Mouse (Mus musculus): Measurements from ENCODE around the gene Wdr41.
A peak's percentile ranks its signal among the peaks of the same experiment; 100 is the strongest.

Gene Wdr41

GRCm38 (mm10) chr13:94976219-94977186 is at the start of gene Wdr41:
Gene Wdr41, plus strand, starts transcription at chr13:94976344.
- DNase-seq (ENCODE audit: low read depth, low spot score) = peak; percentile 94

GRCm38 (mm10) chr13:94928086-94928485 is 48.1 kb upstream of the Wdr41 start:
- DNase-seq (ENCODE audit: low read depth, low spot score) = no peak

- DNase-seq (ENCODE audit: low read depth, low spot score) = no peak
Measured at GRCm38 (mm10) chr13:94938418-94938817, 37.7 kb upstream of the Wdr41 start.

- DNase-seq (ENCODE audit: low read depth, low spot score) = no peak
Measured at GRCm38 (mm10) chr13:94940104-94940503, 36.0 kb upstream of the Wdr41 start.

GRCm38 (mm10) chr13:94941230-94941629 is 34.9 kb upstream of the Wdr41 start:
- DNase-seq (ENCODE audit: low read depth, low spot score) = peak; percentile 64

- no peak for DNase-seq (ENCODE audit: low read depth, low spot score)
Measured at GRCm38 (mm10) chr13:94955941-94956340, 20.2 kb upstream of the Wdr41 start.

GRCm38 (mm10) chr13:94957965-94958364 is 18.2 kb upstream of the Wdr41 start:
- peak; percentile 26 for DNase-seq (ENCODE audit: low read depth, low spot score)

GRCm38 (mm10) chr13:94969992-94970553 is 6.1 kb upstream of the Wdr41 start:
- DNase-seq (ENCODE audit: low read depth, low spot score) = no peak

GRCm38 (mm10) chr13:94975828-94976218 is 321 bp upstream of the Wdr41 start:
- DNase-seq (ENCODE audit: low read depth, low spot score) = no peak

- DNase-seq (ENCODE audit: low read depth, low spot score) = no peak
Measured at GRCm38 (mm10) chr13:94979081-94979480, 2.9 kb downstream of the Wdr41 start.

GRCm38 (mm10) chr13:94990516-94990915 is 14.4 kb downstream of the Wdr41 start:
- DNase-seq (ENCODE audit: low read depth, low spot score) = no peak

- no peak for DNase-seq (ENCODE audit: low read depth, low spot score)
Measured at GRCm38 (mm10) chr13:95007281-95007680, 31.1 kb downstream of the Wdr41 start.

GRCm38 (mm10) chr13:95009261-95009660 is 33.1 kb downstream of the Wdr41 start:
- DNase-seq (ENCODE audit: low read depth, low spot score) = no peak

- DNase-seq (ENCODE audit: low read depth, low spot score) = no peak
Measured at GRCm38 (mm10) chr13:95011546-95012257, 35.6 kb downstream of the Wdr41 start.

GRCm38 (mm10) chr13:95017278-95017677 is 41.1 kb downstream of the Wdr41 start:
- no peak for DNase-seq (ENCODE audit: low read depth, low spot score)

- peak; percentile 74 for DNase-seq (ENCODE audit: low read depth, low spot score)
Measured at GRCm38 (mm10) chr13:95017916-95018315, 41.8 kb downstream of the Wdr41 start.

GRCm38 (mm10) chr13:95019345-95019744 is 43.2 kb downstream of the Wdr41 start:
- DNase-seq (ENCODE audit: low read depth, low spot score) = no peak

- DNase-seq (ENCODE audit: low read depth, low spot score) = no peak
Measured at GRCm38 (mm10) chr13:95020216-95020615, 44.1 kb downstream of the Wdr41 start.

- DNase-seq (ENCODE audit: low read depth, low spot score) = no peak
Measured at GRCm38 (mm10) chr13:95030828-95031227, 54.7 kb downstream of the Wdr41 start.

GRCm38 (mm10) chr13:95032127-95032831 is 56.1 kb downstream of the Wdr41 start:
- DNase-seq (ENCODE audit: low read depth, low spot score) = no peak

GRCm38 (mm10) chr13:95032973-95033372 is 56.8 kb downstream of the Wdr41 start:
- DNase-seq (ENCODE audit: low read depth, low spot score) = no peak

GRCm38 (mm10) chr13:95034094-95034493 is 58.0 kb downstream of the Wdr41 start:
- DNase-seq (ENCODE audit: low read depth, low spot score) = no peak

All from embryo, embryonic 11.5 days (tissue).